Mouse (Mus musculus): Measurements from ENCODE around the gene Fbxl17. TPM values are rescaled to one million over a fixed set of nuclear protein-coding genes. Genes with fewer than 3 reads are reported as not detected.

Fbxl17 gene
- 10 to 100 TPM; 27.1 to 28.1 TPM for total RNA-seq (2021)
- long read RNA-seq, experiment 1, full-length matches to known transcripts, result 51 of 55 reads
- long read RNA-seq, experiment 1, partial matches to known transcripts, result 1 of 55 reads
- long read RNA-seq, experiment 1, other reads (novel, unspliced or antisense), result 3 of 55 reads
- long read RNA-seq, experiment 2, full-length matches to known transcripts, result 63 of 69 reads
- long read RNA-seq, experiment 2, partial matches to known transcripts, result 1 of 69 reads
- long read RNA-seq, experiment 2, other reads (novel, unspliced or antisense), result 5 of 69 reads

DNA sequence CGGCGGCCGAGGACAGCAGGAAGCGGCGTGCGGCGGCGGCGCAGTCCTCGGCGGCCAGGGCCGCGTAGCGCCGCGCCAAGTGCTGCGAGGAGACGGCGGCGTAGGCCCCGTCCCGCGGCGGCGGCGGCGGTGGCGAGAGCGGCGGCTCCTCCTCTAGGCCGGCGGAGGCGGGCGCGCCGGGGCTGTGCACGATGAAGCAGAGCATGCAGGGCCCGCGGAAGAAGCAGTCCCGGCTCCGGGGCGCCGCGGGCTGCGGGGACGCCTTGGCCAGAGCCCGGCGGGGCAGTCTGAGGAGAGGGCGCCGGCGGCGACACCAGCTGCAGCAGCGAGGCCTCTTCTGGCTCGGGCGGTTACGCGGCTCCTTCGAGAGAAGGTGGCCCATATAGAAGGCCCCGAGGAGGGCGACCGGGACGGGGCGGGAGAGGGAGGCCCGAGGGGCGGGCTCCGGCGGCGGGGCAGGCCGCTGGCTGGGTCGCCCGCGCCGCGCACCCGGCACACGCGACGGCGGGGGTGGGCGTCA is at the start of gene Fbxl17:
TSS of gene Fbxl17 (minus strand) at position 382 of the 520 bp plus-strand sequence.
- intact Hi-C loops (cut with DNase I; ENCODE audit: low total_unique reads), result no loop called here
- peak; percentile 69 for DNase-seq

GRCm38 (mm10) chr17:63547465-63547864 is 47.6 kb upstream of the Fbxl17 start:
- no peak for DNase-seq
- intact Hi-C loops (cut with DNase I; ENCODE audit: low total_unique reads), result no loop called here

DNA sequence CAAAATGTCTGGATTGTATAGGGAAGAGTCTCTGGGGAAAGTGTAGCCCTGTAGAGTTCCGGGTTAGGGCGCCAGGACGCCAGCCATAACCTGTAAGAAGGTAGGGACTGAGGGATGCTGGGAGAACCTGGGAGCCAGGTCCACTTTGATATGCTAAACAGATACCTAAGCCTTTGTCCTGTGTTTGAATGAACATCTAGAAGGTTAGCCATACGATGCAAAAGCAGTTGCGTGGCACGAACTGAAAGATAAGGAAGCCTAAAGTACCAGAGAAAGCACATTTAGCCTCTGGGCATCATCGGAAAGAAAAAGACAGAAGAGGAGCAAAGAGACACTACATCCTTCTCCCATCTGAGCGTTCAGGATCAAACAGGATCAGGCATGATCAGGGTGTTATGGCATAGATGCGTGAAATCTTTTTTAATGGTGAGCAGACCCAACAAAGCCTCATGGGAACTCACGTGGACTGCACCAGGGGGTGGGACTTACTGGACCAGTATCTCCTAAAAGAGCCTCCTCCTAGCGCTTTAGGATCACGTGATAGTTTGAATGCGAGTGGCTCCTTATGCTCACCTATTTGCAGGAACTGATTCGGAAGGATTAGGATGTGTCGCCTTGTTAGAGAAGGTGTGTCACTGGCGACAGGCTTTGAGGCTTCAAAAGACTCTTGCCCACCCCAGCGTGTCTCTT is 34.9 kb upstream of the Fbxl17 start:
- intact Hi-C loops (cut with DNase I; ENCODE audit: low total_unique reads), result no loop called here
- DNase-seq, result no peak

- intact Hi-C loops (cut with DNase I; ENCODE audit: low total_unique reads), result no loop called here
- no peak for DNase-seq
These were observed 33.4 kb upstream of the Fbxl17 start for GRCm38 (mm10) chr17:63533074-63533836.

DNA sequence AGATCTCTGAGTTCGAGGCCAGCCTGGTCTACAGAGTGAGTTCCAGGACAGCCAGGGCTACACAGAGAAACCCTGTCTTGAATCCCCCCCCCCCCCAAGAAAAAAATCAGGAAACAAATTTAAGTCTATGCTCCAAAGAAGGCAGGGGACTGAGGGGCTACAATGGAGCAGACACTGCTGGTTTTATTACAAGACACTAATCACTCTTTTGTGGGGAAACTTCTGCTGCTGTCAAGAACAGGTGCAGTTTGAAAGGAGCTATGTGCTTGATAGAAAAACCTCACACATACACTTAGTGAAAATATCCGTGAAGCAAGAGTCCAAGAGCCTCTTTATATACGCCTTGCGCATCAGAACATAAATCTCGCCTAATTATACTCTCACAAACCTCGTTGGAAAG is 29.7 kb upstream of the Fbxl17 start:
- intact Hi-C loops (cut with DNase I; ENCODE audit: low total_unique reads), result no loop called here
- no peak for DNase-seq

DNA sequence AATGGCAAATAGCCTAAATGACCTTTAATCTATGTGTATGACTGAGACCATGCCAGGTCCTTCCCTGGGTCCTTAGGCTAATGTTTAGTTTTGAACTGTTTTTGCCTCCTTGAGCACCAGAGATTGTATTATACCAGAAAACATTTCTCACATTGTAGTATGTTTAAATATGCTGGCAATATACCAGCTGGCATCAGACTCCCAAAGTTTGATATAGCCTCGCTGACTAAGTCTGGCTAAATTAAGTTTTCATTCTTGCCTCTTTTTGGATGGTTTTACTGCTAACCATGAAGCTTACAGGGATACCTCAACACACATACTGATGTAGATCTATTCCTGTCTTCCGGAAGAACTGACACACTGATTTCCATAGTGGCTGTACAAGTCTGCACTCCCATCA is 20.9 kb upstream of the Fbxl17 start:
- DNase-seq, result no peak
- intact Hi-C loops (cut with DNase I; ENCODE audit: low total_unique reads), result no loop called here

- intact Hi-C loops (cut with DNase I; ENCODE audit: low total_unique reads), result no loop called here
- no peak for DNase-seq
These were observed 10.6 kb upstream of the Fbxl17 start for GRCm38 (mm10) chr17:63510451-63510850.

GRCm38 (mm10) chr17:63501091-63501490 is 1.3 kb upstream of the Fbxl17 start:
- intact Hi-C loops (cut with DNase I; ENCODE audit: low total_unique reads), result no loop called here
- no peak for DNase-seq

DNA sequence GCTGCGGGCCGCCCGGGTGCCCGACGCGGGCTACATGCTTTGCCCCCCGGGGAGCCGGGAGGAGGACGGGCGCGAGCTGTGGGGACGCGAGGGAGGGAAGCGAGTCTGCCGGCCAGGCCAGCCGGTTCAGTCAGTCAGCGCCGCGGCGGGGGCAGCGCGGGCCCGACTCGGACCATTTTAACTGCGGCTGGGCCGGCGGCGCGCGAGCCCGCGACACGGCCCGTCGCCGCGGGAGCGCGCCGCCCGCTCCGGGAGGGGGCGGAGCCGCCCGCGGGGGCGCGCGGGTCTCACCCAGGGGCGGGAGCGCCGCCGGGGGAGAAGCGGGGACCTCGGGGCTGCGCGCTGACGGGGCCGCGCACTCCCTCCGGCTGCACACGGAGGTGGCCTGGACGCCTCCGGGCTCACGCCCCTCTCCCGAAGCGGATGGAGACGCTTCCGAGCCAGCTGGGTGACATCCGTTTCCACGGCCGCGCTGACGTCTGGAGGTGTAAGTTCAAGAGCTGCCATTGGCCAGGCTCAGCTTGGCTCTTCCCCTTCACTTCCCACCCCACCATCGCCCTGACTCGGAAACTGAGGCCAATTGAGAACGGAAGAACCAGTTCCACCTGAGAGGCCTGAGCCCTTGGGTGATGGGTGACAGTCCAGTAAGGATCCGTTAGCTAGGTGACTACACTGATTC is 478 bp upstream of the Fbxl17 start:
- intact Hi-C loops (cut with DNase I; ENCODE audit: low total_unique reads), result no loop called here
- DNase-seq, result peak; percentile 84

- intact Hi-C loops (cut with DNase I; ENCODE audit: low total_unique reads), result no loop called here
- DNase-seq, result peak; percentile 70
These were observed 841 bp downstream of the Fbxl17 start for GRCm38 (mm10) chr17:63498717-63499635.

DNA sequence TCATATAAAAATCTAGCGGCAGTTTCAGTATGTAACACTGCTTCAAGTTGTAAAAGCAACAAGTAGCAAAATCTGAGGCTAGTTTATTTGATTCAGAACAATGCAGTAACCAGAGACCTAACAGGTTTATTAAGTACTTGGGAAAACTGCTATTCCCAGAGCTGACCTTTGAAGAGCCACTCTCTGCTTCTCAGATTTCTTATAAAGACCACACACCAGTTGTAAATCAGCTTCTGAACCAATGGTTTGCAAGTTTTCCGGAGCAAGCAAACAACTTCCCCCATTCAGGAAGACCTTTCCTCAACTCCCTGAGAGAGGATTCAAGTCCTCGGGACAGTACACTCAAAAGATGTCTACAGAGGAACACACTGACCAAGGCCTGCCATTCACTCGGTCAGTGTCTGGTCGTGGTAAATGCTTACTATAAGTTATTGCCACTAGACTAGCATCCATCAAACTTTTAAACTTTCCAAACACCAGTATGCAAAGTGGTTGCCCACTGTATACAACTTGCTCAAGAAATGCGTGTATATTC is 1.6 kb downstream of the Fbxl17 start:
- DNase-seq, result no peak
- intact Hi-C loops (cut with DNase I; ENCODE audit: low total_unique reads), result no loop called here

DNA sequence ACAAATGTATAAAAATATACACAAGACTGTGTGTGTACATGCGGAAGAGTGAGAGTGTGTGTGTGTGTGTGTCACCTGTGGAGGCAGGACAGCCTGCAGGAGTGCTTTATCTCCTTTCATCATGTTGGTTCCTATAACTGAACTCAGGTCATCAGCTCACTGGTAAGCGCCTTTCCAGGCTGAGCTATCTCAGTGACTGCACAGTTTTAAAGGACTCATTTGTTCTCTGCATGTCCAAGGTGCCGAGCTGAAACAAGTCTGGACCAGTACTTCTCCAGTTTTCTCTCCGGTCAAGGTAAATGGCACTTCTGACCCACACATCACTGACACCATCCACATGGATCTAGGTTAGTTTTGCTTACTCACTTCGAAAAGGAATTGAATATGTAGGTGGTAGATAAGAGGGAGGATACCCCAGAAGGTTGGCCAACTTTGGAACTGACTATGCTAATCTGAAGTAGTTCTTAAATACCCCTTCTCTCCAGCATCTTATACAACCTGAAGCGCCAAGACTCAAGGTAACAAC is 2.5 kb downstream of the Fbxl17 start:
- DNase-seq, result no peak
- intact Hi-C loops (cut with DNase I; ENCODE audit: low total_unique reads), result no loop called here

DNA sequence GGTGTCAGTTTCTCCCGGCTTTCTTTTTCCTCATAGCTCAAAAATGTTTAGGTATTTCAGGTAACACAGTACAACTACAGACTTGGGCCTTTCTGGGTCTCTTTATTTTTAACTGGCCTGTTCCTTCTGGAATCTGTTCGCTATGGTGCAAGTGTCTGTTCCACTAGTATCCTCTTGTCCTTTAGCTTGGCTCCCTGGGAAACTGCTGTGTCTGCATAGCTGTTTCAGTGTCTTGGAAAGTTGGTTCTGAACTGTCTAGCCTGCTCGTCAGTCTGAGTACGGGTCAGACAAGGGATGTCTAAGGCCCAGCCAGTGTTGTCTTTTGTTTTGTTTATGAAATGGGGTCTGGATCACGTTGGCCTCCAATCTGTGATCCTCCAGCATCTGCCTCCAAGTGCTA is 3.7 kb downstream of the Fbxl17 start:
- no peak for DNase-seq
- intact Hi-C loops (cut with DNase I; ENCODE audit: low total_unique reads), result no loop called here

- intact Hi-C loops (cut with DNase I; ENCODE audit: low total_unique reads), result no loop called here
- no peak for DNase-seq
These were observed 5.8 kb downstream of the Fbxl17 start for GRCm38 (mm10) chr17:63493876-63494580.

GRCm38 (mm10) chr17:63493274-63493673 is 6.5 kb downstream of the Fbxl17 start:
- intact Hi-C loops (cut with DNase I; ENCODE audit: low total_unique reads), result no loop called here

DNA sequence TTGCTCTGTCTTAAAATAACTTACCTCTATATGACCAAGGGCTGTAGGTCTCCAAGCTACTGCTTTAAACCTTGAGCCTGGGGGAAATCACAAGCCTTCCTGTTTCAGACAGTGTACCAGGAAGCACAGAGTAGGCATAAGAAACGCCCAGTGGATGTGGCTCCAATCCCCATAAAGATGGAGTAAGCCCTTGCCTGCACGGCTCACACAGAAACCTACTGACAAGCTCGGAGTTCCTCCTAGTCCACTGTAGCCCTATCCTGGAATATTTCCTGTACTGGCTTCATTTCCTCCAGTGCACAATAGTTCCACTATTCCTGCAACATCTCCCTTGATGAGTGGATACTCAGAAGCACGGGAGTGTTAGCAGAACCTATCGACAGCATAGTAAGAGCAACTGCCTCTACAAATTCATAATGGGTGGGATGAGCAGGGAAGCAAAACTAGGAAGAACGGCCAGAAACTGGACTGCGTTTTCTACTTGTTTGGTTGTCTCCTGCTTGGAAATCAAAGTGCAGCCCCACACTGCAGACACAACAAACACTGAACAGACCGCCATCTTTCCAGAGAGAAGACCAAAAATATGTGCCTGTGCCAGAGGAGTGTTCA is 7.0 kb downstream of the Fbxl17 start:
- intact Hi-C loops (cut with DNase I; ENCODE audit: low total_unique reads), result no loop called here
- DNase-seq, result no peak

More at GRCm38 (mm10) chr17:63493274-63493673, 6.5 kb downstream of the Fbxl17 start:
- peak; percentile 40 for DNase-seq

DNA sequence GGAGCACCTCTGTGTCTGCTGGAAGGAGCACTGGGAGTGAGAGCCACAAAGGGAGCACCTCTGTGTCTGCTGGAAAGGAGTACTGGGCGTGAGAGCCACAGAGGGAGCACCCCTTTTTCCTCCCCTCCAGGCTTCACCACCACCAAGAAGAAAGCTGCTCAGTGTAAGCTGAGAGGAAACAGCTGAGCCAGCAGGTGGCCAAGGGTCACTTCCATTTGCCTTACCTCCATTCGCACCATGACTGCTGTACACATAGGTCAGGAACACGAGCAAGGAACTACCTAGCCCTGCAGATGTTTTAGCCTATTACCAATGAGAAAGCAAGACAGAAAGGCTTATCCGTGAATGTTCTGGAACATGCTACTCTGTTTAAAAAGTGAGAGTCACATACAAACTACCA is 10.3 kb downstream of the Fbxl17 start:
- intact Hi-C loops (cut with DNase I; ENCODE audit: low total_unique reads), result no loop called here

More for the DNA sequence above, 10.3 kb downstream of the Fbxl17 start:
- no peak for DNase-seq
